Mouse (Mus musculus) lung, embryonic 15.5 days (tissue): ENCODE data around the gene 1700003F12Rik. TPM values are rescaled to one million over a fixed set of nuclear protein-coding genes. Genes with fewer than 3 reads are reported as not detected.

Experiments
- ATAC-seq: fragments of 200-750 bp; cut with Nextera tagmentation; 2 replicates; pipeline ENCODE4 v1.8.0; 2017; ENCODE audit warnings: moderate number of reproducible peaks, borderline replicate concordance; ENCODE audit not compliant: low FRiP score, low TSS enrichment; ENCODE audit errors: extremely low read depth
- H3K27ac ChIP-seq: fragments of 300-500 bp; sonication (generic); 2 replicates; pipeline ENCODE4 v1.5.1; 2015; ENCODE audit warnings: moderate library complexity, mild to moderate bottlenecking, inconsistent platforms
- H3K27me3 ChIP-seq: fragments of 300-500 bp; sonication (generic); 2 replicates; pipeline ENCODE4 v1.6.1; 2015; ENCODE audit warnings: inconsistent platforms
- H3K36me3 ChIP-seq: fragments of 300-500 bp; sonication (generic); 2 replicates; pipeline ENCODE4 v1.6.1; 2015; ENCODE audit warnings: inconsistent platforms
- H3K4me1 ChIP-seq: fragments of 300-500 bp; sonication (generic); 2 replicates; pipeline ENCODE4 v1.6.1; 2015; ENCODE audit warnings: inconsistent platforms
- H3K4me2 ChIP-seq: fragments of 300-500 bp; sonication (generic); 2 replicates; pipeline ENCODE4 v1.6.1; 2015; ENCODE audit warnings: inconsistent platforms, mild to moderate bottlenecking, moderate library complexity
- H3K4me3 ChIP-seq: fragments of 300-500 bp; sonication (generic); 2 replicates; pipeline ENCODE4 v1.5.1; 2015; ENCODE audit warnings: mild to moderate bottlenecking, inconsistent platforms
- H3K9ac ChIP-seq: fragments of 300-500 bp; sonication (generic); 2 replicates; pipeline ENCODE4 v1.6.1; 2015; ENCODE audit warnings: inconsistent platforms
- H3K9me3 ChIP-seq: fragments of 300-500 bp; sonication (generic); 2 replicates; pipeline ENCODE4 v1.6.1; 2016; ENCODE audit warnings: inconsistent platforms
- WGBS: fragments of 180-500 bp; shearing (Covaris S2); methylation state at CpG from one replicate; pipeline ENCODE4 v1.1.7; 2015; 5-methylcytosine and 5-hydroxymethylcytosine counted together
- polyA plus RNA-seq: library from polyadenylated mRNA; unstranded; fragments of >200 nt; fragmentation: Nextera tagmentation; extraction: Ambion mirVana; gene quantifications from 2 replicates; pipeline ENCODE4 v1.2.1, GENCODE M21; 2015

1700003F12Rik gene
- polyA plus RNA-seq, 1 experiment from 2014 or later = 0.91 TPM

GRCm38 (mm10) chr2:154568329-154569070, 21.6 kb downstream of the 1700003F12Rik start:
- Histone ChIP-seq H3K36me3 (peaks cover 8% of the 10 kb centered on the region), H3K4me2 (peak overlapping the region; percentile 67), H3K27ac (peak overlapping the region; percentile 93), H3K4me1 (peaks cover 42% of the 10 kb centered on the region), H3K9ac (peak overlapping the region; percentile 74), H3K4me3 (peak overlapping the region; percentile 90), H3K9me3 (no peaks in the 10 kb centered on the region), H3K27me3 (no peaks in the 10 kb centered on the region)
- 5% methylated on average over 10 of the region's 10 CpGs for WGBS
- 0 out of 2 replicates have a peak, but pooled peaks have one; percentile 0 for ATAC-seq

GRCm38 (mm10) chr2:154569071-154569748, 22.3 kb downstream of the 1700003F12Rik start:
- H3K4me2 ChIP-seq = peak overlapping the region; percentile 67
- peak overlapping the region; percentile 90 for H3K4me3 ChIP-seq
- H3K36me3 ChIP-seq = peaks cover 1% of the 10 kb centered on the region; the same call in 1 of the 2 replicates
- H3K27ac ChIP-seq = peak overlapping the region; percentile 93
- H3K4me1 ChIP-seq = peaks cover 42% of the 10 kb centered on the region
- H3K27me3 ChIP-seq = no peaks in the 10 kb centered on the region
- no peaks in the 10 kb centered on the region for H3K9me3 ChIP-seq
- peak overlapping the region; percentile 74 for H3K9ac ChIP-seq
- WGBS = 0% methylated on average over 48 of the region's 70 CpGs
- peak; percentile 85 for ATAC-seq

GRCm38 (mm10) chr2:154569836-154570286, 23.0 kb downstream of the 1700003F12Rik start, which contains the start of gene E2f1:
Gene E2f1 (minus strand): TSS chr2:154569892.
- WGBS = 0% methylated on average over 37 of the region's 44 CpGs
- no peaks in the 10 kb centered on the region for H3K27me3 ChIP-seq
- peak within 1 kb of the TSS; percentile 90 for H3K4me3 ChIP-seq
- peak within 1 kb of the TSS; percentile 93 for H3K27ac ChIP-seq
- H3K9me3 ChIP-seq = no peaks in the 10 kb centered on the region
- peak within 1 kb of the TSS; percentile 67 for H3K4me2 ChIP-seq
- H3K4me1 ChIP-seq = peaks cover 42% of the 10 kb centered on the region
- no peaks in the 10 kb centered on the region for H3K36me3 ChIP-seq
- H3K9ac ChIP-seq = peak within 1 kb of the TSS; percentile 74
- peak; percentile 96 for ATAC-seq

- no peak overlapping the region for H3K9ac ChIP-seq
- 50% methylated on average over 4 of the region's 4 CpGs for WGBS
- H3K4me3 ChIP-seq = peak overlapping the region; percentile 90; the same call in 1 of the 2 replicates
These were observed 23.8 kb downstream of the 1700003F12Rik start for GRCm38 (mm10) chr2:154570666-154571065.

GRCm38 (mm10) chr2:154571266-154571665, 24.4 kb downstream of the 1700003F12Rik start:
- Histone ChIP-seq H3K4me1 (peaks cover 39% of the 10 kb centered on the region), H3K4me2 (no peak overlapping the region), H3K4me3 (no peak overlapping the region), H3K27ac (0 out of 2 replicates have a peak overlapping the region, but pooled peaks have one; percentile 93), H3K27me3 (no peaks in the 10 kb centered on the region), H3K9me3 (no peaks in the 10 kb centered on the region), H3K36me3 (no peaks in the 10 kb centered on the region), H3K9ac (no peak overlapping the region)
- 80% methylated on average over 4 of the region's 4 CpGs for WGBS
- ATAC-seq = no peak

More at GRCm38 (mm10) chr2:154570666-154571065, 23.8 kb downstream of the 1700003F12Rik start:
- Histone ChIP-seq H3K9me3 (no peaks in the 10 kb centered on the region), H3K36me3 (no peaks in the 10 kb centered on the region), H3K4me2 (peak overlapping the region; percentile 67), H3K4me1 (peaks cover 42% of the 10 kb centered on the region), H3K27me3 (no peaks in the 10 kb centered on the region), H3K27ac (peak overlapping the region; percentile 93)
- no peak for ATAC-seq

GRCm38 (mm10) chr2:154571976-154572375, 25.1 kb downstream of the 1700003F12Rik start:
- Histone ChIP-seq H3K27ac (no peak overlapping the region), H3K36me3 (no peaks in the 10 kb centered on the region), H3K9me3 (no peaks in the 10 kb centered on the region), H3K4me2 (no peak overlapping the region), H3K27me3 (no peaks in the 10 kb centered on the region), H3K4me1 (peaks cover 32% of the 10 kb centered on the region), H3K9ac (no peak overlapping the region), H3K4me3 (no peak overlapping the region)
- WGBS = 64% methylated on average over 8 of the region's 8 CpGs
- no peak for ATAC-seq

GRCm38 (mm10) chr2:154572996-154573395, 26.1 kb downstream of the 1700003F12Rik start:
- no peaks in the 10 kb centered on the region for H3K9me3 ChIP-seq
- no peak overlapping the region for H3K4me3 ChIP-seq
- peaks cover 22% of the 10 kb centered on the region for H3K4me1 ChIP-seq
- no peaks in the 10 kb centered on the region for H3K27me3 ChIP-seq
- no peak for ATAC-seq
- H3K36me3 ChIP-seq = no peaks in the 10 kb centered on the region
- no peak overlapping the region for H3K27ac ChIP-seq
- WGBS = 61% methylated on average over 3 of the region's 3 CpGs
- H3K4me2 ChIP-seq = no peak overlapping the region
- H3K9ac ChIP-seq = no peak overlapping the region

- H3K4me2 ChIP-seq = no peak overlapping the region
- no peak overlapping the region for H3K4me3 ChIP-seq
- no peaks in the 10 kb centered on the region for H3K36me3 ChIP-seq
- no peak for ATAC-seq
- no peaks in the 10 kb centered on the region for H3K27me3 ChIP-seq
- H3K9ac ChIP-seq = no peak overlapping the region
- 72% methylated on average over 7 of the region's 7 CpGs for WGBS
- no peak overlapping the region for H3K27ac ChIP-seq
- peaks cover 13% of the 10 kb centered on the region for H3K4me1 ChIP-seq
- H3K9me3 ChIP-seq = no peaks in the 10 kb centered on the region
These were observed 27.4 kb downstream of the 1700003F12Rik start for GRCm38 (mm10) chr2:154574271-154574670.

- Histone ChIP-seq H3K27ac (no peak overlapping the region), H3K4me1 (no peaks in the 10 kb centered on the region), H3K36me3 (no peaks in the 10 kb centered on the region), H3K4me3 (no peak overlapping the region), H3K27me3 (no peaks in the 10 kb centered on the region), H3K4me2 (no peak overlapping the region), H3K9me3 (no peaks in the 10 kb centered on the region), H3K9ac (no peak overlapping the region)
- WGBS = 57% methylated on average over 12 of the region's 12 CpGs
- ATAC-seq = no peak
These were observed 30.2 kb downstream of the 1700003F12Rik start for GRCm38 (mm10) chr2:154576876-154577743.

GRCm38 (mm10) chr2:154577744-154578067, 30.8 kb downstream of the 1700003F12Rik start:
- Histone ChIP-seq H3K4me2 (no peak overlapping the region), H3K27ac (no peak overlapping the region), H3K27me3 (no peaks in the 10 kb centered on the region), H3K9ac (no peak overlapping the region), H3K4me1 (no peaks in the 10 kb centered on the region), H3K4me3 (no peak overlapping the region), H3K9me3 (no peaks in the 10 kb centered on the region), H3K36me3 (no peaks in the 10 kb centered on the region)
- ATAC-seq = no peak
- WGBS = 84% methylated on average over 6 of the region's 6 CpGs

GRCm38 (mm10) chr2:154580586-154580985, 33.7 kb downstream of the 1700003F12Rik start:
- WGBS = 64% methylated on average over 8 of the region's 8 CpGs
- no peaks in the 10 kb centered on the region for H3K27me3 ChIP-seq
- no peak overlapping the region; the same call in 1 of the 2 replicates for H3K27ac ChIP-seq
- no peak overlapping the region for H3K4me3 ChIP-seq
- no peak overlapping the region for H3K9ac ChIP-seq
- H3K4me2 ChIP-seq = no peak overlapping the region
- H3K36me3 ChIP-seq = no peaks in the 10 kb centered on the region
- H3K9me3 ChIP-seq = no peaks in the 10 kb centered on the region
- no peak for ATAC-seq
- H3K4me1 ChIP-seq = peaks cover 11% of the 10 kb centered on the region; the same call in 1 of the 2 replicates
